Mouse (Mus musculus) inflammation-experienced regulatory T-cells, adult 6 months (primary cell): ENCODE measurements around the gene Rap1b. TPM values are rescaled to one million over a fixed set of nuclear protein-coding genes. Genes with fewer than 3 reads are reported as not detected.

Experiments
- ATAC-seq: one replicate; pipeline ENCODE4 v1.8.0; 2017
- polyA plus RNA-seq, 3 experiments: library from polyadenylated mRNA; unstranded; fragments of 100-300 nt; shearing (Covaris generic); gene quantifications; one replicate each; pipeline ENCODE4 v1.2.1; 2017

The Rap1b gene
- polyA plus RNA-seq, 3 experiments from 2014 or later = 60.4 to 128 (median 82.5) TPM

DNA sequence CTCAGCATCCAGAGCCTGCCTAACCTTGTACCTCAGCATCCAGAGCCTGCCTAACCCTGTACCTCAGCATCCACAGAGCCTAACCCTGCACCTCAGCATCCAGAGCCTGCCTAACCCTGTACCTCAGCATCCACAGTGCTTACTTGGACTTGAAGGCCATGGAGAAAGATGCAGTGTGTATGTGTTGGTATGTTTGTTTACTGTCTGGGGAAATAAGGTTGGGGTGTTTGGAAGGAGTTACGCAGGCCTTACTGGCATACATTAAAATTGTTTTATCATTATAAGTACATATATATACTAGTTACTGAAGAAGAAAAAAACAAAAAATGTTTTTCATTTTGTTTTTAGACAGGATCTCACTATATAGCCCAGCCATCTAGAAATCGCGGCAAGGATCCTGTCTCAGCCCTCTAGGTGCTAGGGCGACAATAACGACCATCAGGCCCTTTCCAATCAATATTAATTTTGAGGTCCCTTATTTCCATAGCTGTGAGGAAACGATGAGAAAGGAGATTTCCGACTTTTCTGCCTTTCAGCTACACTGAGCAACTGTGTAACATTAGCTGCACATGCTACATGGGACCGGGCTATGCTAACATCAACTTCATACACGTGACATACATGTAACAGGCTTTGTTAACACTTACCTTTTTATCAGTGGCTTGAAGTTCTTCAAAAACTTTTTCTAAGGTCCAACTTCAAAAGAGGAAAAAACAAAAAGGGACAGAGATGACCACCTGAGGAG is 76.1 kb downstream of the Rap1b start:
- ATAC-seq = no peak

DNA sequence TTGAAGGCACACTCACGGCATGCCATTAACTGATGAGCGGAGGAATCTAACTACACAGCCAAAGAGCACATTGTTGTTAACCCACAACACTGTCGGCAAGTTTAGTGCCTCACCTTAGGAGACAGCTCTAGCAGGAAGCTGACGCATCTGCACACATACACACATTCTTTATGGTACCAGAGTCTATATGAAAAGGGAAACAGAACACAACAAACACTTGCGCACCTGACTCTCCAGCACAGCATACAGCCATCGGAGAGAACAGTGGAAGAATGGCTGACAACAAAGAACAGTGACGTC is 77.7 kb downstream of the Rap1b start:
- ATAC-seq = no peak

GRCm38 (mm10) chr10:117767286-117768140 is 78.3 kb downstream of the Rap1b start:
- ATAC-seq = no peak

- ATAC-seq = no peak
Observed at GRCm38 (mm10) chr10:117766896-117767160, 79.0 kb downstream of the Rap1b start.

DNA sequence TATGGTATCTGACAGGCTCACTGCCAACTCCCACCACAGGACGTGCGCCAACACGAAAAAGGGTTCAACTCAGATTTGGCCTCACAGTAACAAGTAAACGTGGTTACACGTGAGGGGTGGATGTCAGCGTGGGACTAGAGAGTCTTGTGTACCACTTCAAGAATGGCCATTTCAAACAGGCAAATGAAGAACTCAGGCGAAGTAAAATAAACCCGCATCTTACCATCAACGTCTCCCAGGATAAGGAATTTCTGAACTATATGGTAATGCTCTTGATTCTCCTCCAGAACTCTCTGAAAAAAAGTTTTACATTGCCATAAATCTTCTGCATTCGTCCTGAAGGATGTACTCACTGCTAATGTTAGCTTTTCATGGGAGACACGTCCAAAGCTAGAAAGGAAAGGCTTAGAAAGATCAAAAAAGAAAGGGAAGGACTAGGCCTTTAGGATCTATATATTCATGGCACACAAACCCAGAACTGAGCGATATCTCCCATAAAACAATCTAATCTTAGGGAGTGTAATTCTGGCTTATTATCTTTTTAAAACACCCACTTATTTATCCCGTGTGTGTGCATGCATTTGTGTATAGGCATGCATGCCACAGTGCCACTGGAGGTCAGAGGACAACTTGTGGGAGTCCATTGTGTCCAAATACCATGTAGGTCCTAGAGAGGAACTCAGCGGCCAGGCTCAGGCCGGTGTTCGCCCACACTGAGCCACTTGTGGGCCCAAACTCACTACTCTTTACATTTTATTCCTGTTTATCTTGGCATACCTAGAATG is 79.5 kb downstream of the Rap1b start:
- ATAC-seq = no peak

GRCm38 (mm10) chr10:117765116-117765894 is 80.5 kb downstream of the Rap1b start:
- no peak for ATAC-seq

DNA sequence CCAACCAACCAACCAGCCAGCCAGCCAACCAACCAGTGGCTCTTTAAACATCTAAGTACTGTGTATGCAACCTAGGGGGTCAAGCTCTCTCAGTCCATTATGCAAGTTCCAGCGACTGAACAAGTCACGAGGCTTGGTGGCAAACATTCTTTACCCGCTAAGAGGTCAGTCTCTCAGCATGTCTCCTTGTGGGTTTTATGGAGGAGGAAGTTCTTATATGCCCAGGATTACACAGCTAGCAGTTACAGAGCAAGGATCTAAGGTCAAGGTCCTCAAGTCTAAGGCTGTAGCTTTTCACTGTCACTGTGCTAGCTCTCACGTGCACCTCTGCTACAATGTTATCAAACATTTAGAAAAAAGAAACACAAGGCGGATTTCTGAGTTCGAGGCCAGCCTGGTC is 81.2 kb downstream of the Rap1b start:
- ATAC-seq = no peak

Other genes starting within 250 kb of the Rap1b start
- 10 to 100 TPM; 14.5 to 29.9 (median 27.1) TPM for gene Cpm, start 216.5 kb downstream of the Rap1b start, polyA plus RNA-seq
- 10 to 100 TPM; 42.1 to 88.6 (median 50.8) TPM for gene Mdm2, start 135.3 kb downstream of the Rap1b start, polyA plus RNA-seq
- 1 to 10 TPM; 1.8 to 3.5 (median 2.8) TPM for gene Slc35e3, start 99.7 kb downstream of the Rap1b start, polyA plus RNA-seq
- gene Nup107, start 53.3 kb downstream of the Rap1b start, polyA plus RNA-seq = 10 to 100 TPM; 48.5 to 73.1 (median 57.4) TPM